Mouse (Mus musculus) kidney, postnatal 0 days (tissue): ENCODE measurements around the gene Nat8. TPM values are rescaled to one million over a fixed set of nuclear protein-coding genes. Genes with fewer than 3 reads are reported as not detected.
"Not testable (repeated sequence)": the region's sequence is repeated elsewhere in the genome, so short reads cannot be mapped to it uniquely, and the experiment has no call there.

Source experiments
- ATAC-seq: fragments of 200-750 bp; cut with Nextera tagmentation; replicated peaks from 2 replicates; pipeline ENCODE4 v1.8.0; 2017; ENCODE audit warnings: low read depth, moderate number of reproducible peaks, moderate TSS enrichment, moderate library complexity; ENCODE audit not compliant: low FRiP score
- DNase-seq: peaks from one replicate; pipeline ENCODE4 v3.0.0-alpha.2; 2016; ENCODE audit warnings: low spot score
- H3K27ac ChIP-seq: fragments of 300-500 bp; sonication (generic); 2 replicates; pipeline ENCODE4 v1.5.1; 2014; ENCODE audit warnings: mild to moderate bottlenecking
- H3K27me3 ChIP-seq: fragments of 300-500 bp; sonication (generic); 2 replicates; pipeline ENCODE4 v1.6.1; 2014; ENCODE audit warnings: low read length, mixed read lengths; ENCODE audit not compliant: insufficient read depth
- H3K36me3 ChIP-seq: fragments of 300-500 bp; sonication (generic); 2 replicates; pipeline ENCODE4 v1.6.1; 2014; ENCODE audit warnings: low read length, mixed read lengths; ENCODE audit not compliant: insufficient read depth
- H3K4me1 ChIP-seq: fragments of 300-500 bp; sonication (generic); replicated peaks from 2 replicates; pipeline ENCODE4 v1.6.1; 2014; ENCODE audit warnings: antibody characterized with exemption, low read length, mixed read lengths; ENCODE audit not compliant: insufficient read depth
- H3K4me2 ChIP-seq: fragments of 300-500 bp; sonication (generic); 2 replicates; pipeline ENCODE4 v1.6.1; 2014; ENCODE audit warnings: mild to moderate bottlenecking, low read length, moderate library complexity, mixed read lengths
- H3K4me3 ChIP-seq: fragments of 300-500 bp; sonication (generic); replicated peaks from 2 replicates; pipeline ENCODE4 v1.5.1; 2014; ENCODE audit warnings: low read depth, low read length
- H3K9ac ChIP-seq: fragments of 300-500 bp; sonication (generic); 2 replicates; pipeline ENCODE4 v1.6.1; 2014; ENCODE audit warnings: low read depth, low read length
- H3K9me3 ChIP-seq: fragments of 300-500 bp; sonication (generic); replicated peaks from 2 replicates; pipeline ENCODE4 v1.6.1; 2016; ENCODE audit warnings: low read length, inconsistent platforms, mixed read lengths
- WGBS: fragments of 180-500 bp; shearing (Covaris S2); extraction: QIAGEN DNeasy Blood & Tissue Kit; methylation state at CpG from one replicate; pipeline ENCODE4 v1.1.7; 2014; 5-methylcytosine and 5-hydroxymethylcytosine counted together
- microRNA-seq: library from miRNA; unstranded; fragments of <30 nt; microRNA quantifications from one replicate; pipeline ENCODE4, GENCODE M21; 2016
- polyA plus RNA-seq: library from polyadenylated mRNA; unstranded; fragments of >200 nt; fragmentation: Nextera tagmentation; extraction: Ambion mirVana; gene quantifications from 2 replicates; pipeline ENCODE4 v1.2.1, GENCODE M21; 2015

Nat8 gene
- polyA plus RNA-seq, 1 experiment from 2014 or later = 26.8 TPM

DNA sequence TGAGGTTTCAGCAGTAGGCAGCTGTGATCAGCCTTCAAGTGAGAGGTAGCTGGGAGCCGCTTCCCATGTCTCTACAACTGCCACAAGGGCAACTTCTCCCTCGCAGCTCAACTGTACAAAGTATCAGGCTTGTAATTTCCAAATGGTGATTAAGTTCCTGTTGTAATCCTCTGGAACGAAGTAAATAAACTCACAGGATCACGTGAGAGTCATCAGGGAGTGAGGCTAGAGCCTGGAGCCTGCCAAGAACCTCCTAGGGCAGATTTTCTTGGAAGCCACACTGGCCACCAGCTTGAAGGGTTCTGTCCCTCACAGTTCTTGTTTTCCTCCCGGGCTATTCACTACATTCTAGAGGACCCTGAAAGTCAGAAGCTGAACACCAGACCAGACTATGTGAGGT lies 28.7 kb downstream of the Nat8 start:
- not testable (repeated sequence) for ATAC-seq, H3K9ac ChIP-seq, DNase-seq, H3K27me3 ChIP-seq, H3K4me1 ChIP-seq, H3K36me3 ChIP-seq, H3K4me2 ChIP-seq, H3K4me3 ChIP-seq, H3K27ac ChIP-seq, H3K9me3 ChIP-seq
- WGBS = 62% methylated on average over 5 of the region's 5 CpGs

Small RNA genes lying within 50 kb of the gene (microRNA-seq; reads per million reads assigned to microRNA genes)
- gene Mir6375 = not detected

Other genes with a start within 250 kb of the Nat8 start
- 1.6 and 2.0 TPM in 2 replicates for gene Alms1, start 244.6 kb downstream of the Nat8 start, polyA plus RNA-seq
- 0.13 TPM in 1 of 2 replicates, not detected in the other for gene Nat8f7, start 118.9 kb downstream of the Nat8 start, polyA plus RNA-seq
- gene Nat8f3, start 66.3 kb downstream of the Nat8 start, polyA plus RNA-seq = 0.15 TPM in 1 of 2 replicates, not detected in the other
- gene Nat8f6, start 11.1 kb downstream of the Nat8 start, polyA plus RNA-seq = 0.14 and 0.64 TPM in 2 replicates
- 0.88 and 1.1 TPM in 2 replicates for gene Nat8f5, start 11.1 kb downstream of the Nat8 start, polyA plus RNA-seq
- gene Nat8f2, start 37.1 kb upstream of the Nat8 start, polyA plus RNA-seq = 2.2 and 2.6 TPM in 2 replicates
- 7.2 and 7.7 TPM in 2 replicates for gene Nat8f4, start 72.8 kb upstream of the Nat8 start, polyA plus RNA-seq
- gene Tprkb, start 79.8 kb upstream of the Nat8 start, polyA plus RNA-seq = 53.3 and 54.3 TPM in 2 replicates
- 165 and 182 TPM in 2 replicates for gene Nat8f1, start 83.6 kb upstream of the Nat8 start, polyA plus RNA-seq
- gene Dusp11, start 129.6 kb upstream of the Nat8 start, polyA plus RNA-seq = 33.5 and 38.7 TPM in 2 replicates
- gene Figla, start 184.1 kb upstream of the Nat8 start, polyA plus RNA-seq = not detected in 2 replicates
- gene Add2, start 196.6 kb upstream of the Nat8 start, polyA plus RNA-seq = 1.8 and 2.6 TPM in 2 replicates